Mouse (Mus musculus) right cerebral cortex, adult 2 months (tissue): ENCODE measurements around the gene Iyd.
A peak's percentile ranks its signal among the peaks of the same experiment; 100 is the strongest.

Experiments used
- DNase-seq, 2 experiments: peaks; one replicate each; pipeline ENCODE4 v3.0.0; 2021 to 2022; ENCODE audit warnings: low spot score in 2 of 2

Iyd gene

GRCm38 (mm10) chr10:3549384-3549783, 9.3 kb downstream of the Iyd start:
- DNase-seq, result no peak

GRCm38 (mm10) chr10:3555128-3555527, 15.1 kb downstream of the Iyd start:
- DNase-seq, result no peak

- DNase-seq, result no peak
These were observed 16.5 kb downstream of the Iyd start for GRCm38 (mm10) chr10:3556538-3556937.

GRCm38 (mm10) chr10:3559136-3559535, 19.1 kb downstream of the Iyd start:
- DNase-seq, result no peak

GRCm38 (mm10) chr10:3562165-3562564, 22.1 kb downstream of the Iyd start:
- DNase-seq, result no peak

- DNase-seq, result no peak
These were observed 25.1 kb downstream of the Iyd start for GRCm38 (mm10) chr10:3565126-3565525.

- no peak for DNase-seq
These were observed 27.8 kb downstream of the Iyd start for GRCm38 (mm10) chr10:3567821-3568220.

- DNase-seq, result peak; percentile 10 to 43
These were observed 32.9 kb downstream of the Iyd start for GRCm38 (mm10) chr10:3572723-3573649.

- no peak for DNase-seq
These were observed 34.0 kb downstream of the Iyd start for GRCm38 (mm10) chr10:3573905-3574500.

GRCm38 (mm10) chr10:3590632-3591031, 50.6 kb downstream of the Iyd start:
- DNase-seq, result no peak

- DNase-seq, result no peak
These were observed 51.8 kb downstream of the Iyd start for GRCm38 (mm10) chr10:3591790-3592189.

- DNase-seq, result no peak
These were observed 56.7 kb downstream of the Iyd start for GRCm38 (mm10) chr10:3596697-3597096.

GRCm38 (mm10) chr10:3597760-3598159, 57.7 kb downstream of the Iyd start:
- no peak for DNase-seq
